Mouse (Mus musculus) stomach, embryonic 16.5 days (tissue): ENCODE data around the gene Mex3b. TPM values are rescaled to one million over a fixed set of nuclear protein-coding genes. Genes with fewer than 3 reads are reported as not detected.

ENCODE experiments used
- ATAC-seq: fragments of 200-750 bp; cut with Nextera tagmentation; 2 replicates; pipeline ENCODE4 v1.8.0; 2017; ENCODE audit warnings: moderate number of reproducible peaks, moderate TSS enrichment; ENCODE audit not compliant: insufficient read depth, low FRiP score
- H3K27ac ChIP-seq: fragments of 300-500 bp; sonication (generic); 2 replicates; pipeline ENCODE4 v1.5.1; 2014; ENCODE audit warnings: low read length
- H3K27me3 ChIP-seq: fragments of 300-500 bp; sonication (generic); 2 replicates; pipeline ENCODE4 v1.6.1; 2014; ENCODE audit warnings: low read length, control low read depth, mixed read lengths; ENCODE audit not compliant: control insufficient read depth, insufficient read depth
- H3K36me3 ChIP-seq: fragments of 300-500 bp; sonication (generic); 2 replicates; pipeline ENCODE4 v1.6.1; 2014; ENCODE audit warnings: low read length; ENCODE audit not compliant: control insufficient read depth, insufficient read depth
- H3K4me1 ChIP-seq: fragments of 300-500 bp; sonication (generic); 2 replicates; pipeline ENCODE4 v1.6.1; 2014; ENCODE audit warnings: low read length, control low read depth, mixed read lengths; ENCODE audit not compliant: control insufficient read depth, insufficient read depth
- H3K4me2 ChIP-seq: fragments of 300-500 bp; sonication (generic); 2 replicates; pipeline ENCODE4 v1.6.1; 2014; ENCODE audit warnings: low read depth, low read length, mixed read lengths
- H3K4me3 ChIP-seq: fragments of 300-500 bp; sonication (generic); replicated peaks from 2 replicates; pipeline ENCODE4 v1.5.1; 2014; ENCODE audit warnings: mild to moderate bottlenecking, low read length
- H3K9ac ChIP-seq: fragments of 300-500 bp; sonication (generic); 2 replicates; pipeline ENCODE4 v1.6.1; 2014; ENCODE audit warnings: low read length
- H3K9me3 ChIP-seq: fragments of 300-500 bp; sonication (generic); replicated peaks from 2 replicates; pipeline ENCODE4 v1.6.1; 2016; ENCODE audit warnings: low read length, control low read depth; ENCODE audit not compliant: control insufficient read depth
- WGBS: fragments of 180-500 bp; shearing (Covaris S2); extraction: QIAGEN DNeasy Blood & Tissue Kit; methylation state at CpG from one replicate; pipeline ENCODE4 v1.1.7; 2014; 5-methylcytosine and 5-hydroxymethylcytosine counted together
- polyA plus RNA-seq: library from polyadenylated mRNA; unstranded; fragments of >200 nt; fragmentation: Nextera tagmentation; extraction: Ambion mirVana; gene quantifications from 2 replicates; pipeline ENCODE4 v1.2.1, GENCODE M21; 2015

The Mex3b gene
- polyA plus RNA-seq, 1 experiment from 2014 or later, result 6.6 TPM

DNA sequence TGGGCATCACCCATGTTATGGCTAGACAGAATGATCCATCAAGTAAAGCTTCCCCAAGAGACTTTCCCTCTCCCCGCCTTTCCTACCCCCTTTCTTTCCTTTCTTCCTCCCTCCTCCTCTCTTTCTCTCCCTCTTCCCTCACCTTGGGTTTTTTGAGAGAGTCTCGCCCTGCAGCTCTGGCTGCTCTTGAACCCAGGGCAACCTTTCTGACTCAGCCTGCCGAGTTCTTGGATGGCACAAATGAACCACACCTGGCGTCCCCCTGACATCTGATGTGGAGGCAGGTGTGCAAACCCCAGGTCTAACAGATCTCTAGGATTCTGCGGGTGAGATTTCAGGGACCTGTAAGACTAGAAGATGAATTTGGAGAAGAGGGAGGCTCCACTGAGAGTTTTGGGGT is 12.9 kb downstream of the Mex3b start:
- no peak overlapping the region for H3K4me2 ChIP-seq
- H3K9ac ChIP-seq, result no peak overlapping the region
- 87% methylated on average over 5 of the region's 5 CpGs for WGBS
- no peak for ATAC-seq
- no peaks in the 10 kb centered on the region for H3K27me3 ChIP-seq
- H3K4me3 ChIP-seq, result no peak overlapping the region
- no peaks in the 10 kb centered on the region for H3K36me3 ChIP-seq
- H3K4me1 ChIP-seq, result no peaks in the 10 kb centered on the region
- H3K27ac ChIP-seq, result no peak overlapping the region
- H3K9me3 ChIP-seq, result no peaks in the 10 kb centered on the region

DNA sequence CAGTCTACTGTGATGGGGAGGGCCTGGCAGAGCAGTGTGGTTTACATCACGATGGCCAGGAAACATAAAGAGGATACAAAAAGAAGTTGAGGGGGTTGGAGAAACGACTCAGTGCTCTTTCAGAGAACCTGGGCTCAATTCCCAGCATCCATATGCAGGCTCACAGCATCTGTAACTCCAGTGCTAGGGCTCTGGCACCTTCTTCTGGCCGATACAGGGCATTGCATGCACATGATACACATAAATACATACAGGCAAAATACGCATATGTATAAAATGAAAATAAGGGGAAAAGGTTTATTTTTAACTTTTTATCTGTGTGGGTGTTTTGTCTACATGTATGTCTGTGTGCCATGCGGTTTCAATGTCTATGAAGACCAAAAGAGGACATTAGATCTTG is 13.6 kb downstream of the Mex3b start:
- H3K9me3 ChIP-seq, result no peaks in the 10 kb centered on the region
- no peaks in the 10 kb centered on the region for H3K4me1 ChIP-seq
- no peaks in the 10 kb centered on the region for H3K36me3 ChIP-seq
- no peaks in the 10 kb centered on the region for H3K27me3 ChIP-seq
- no peak overlapping the region for H3K4me3 ChIP-seq
- H3K27ac ChIP-seq, result no peak overlapping the region
- ATAC-seq, result no peak
- no peak overlapping the region for H3K9ac ChIP-seq
- 82% methylated on average over 5 of the region's 5 CpGs for WGBS
- H3K4me2 ChIP-seq, result no peak overlapping the region

DNA sequence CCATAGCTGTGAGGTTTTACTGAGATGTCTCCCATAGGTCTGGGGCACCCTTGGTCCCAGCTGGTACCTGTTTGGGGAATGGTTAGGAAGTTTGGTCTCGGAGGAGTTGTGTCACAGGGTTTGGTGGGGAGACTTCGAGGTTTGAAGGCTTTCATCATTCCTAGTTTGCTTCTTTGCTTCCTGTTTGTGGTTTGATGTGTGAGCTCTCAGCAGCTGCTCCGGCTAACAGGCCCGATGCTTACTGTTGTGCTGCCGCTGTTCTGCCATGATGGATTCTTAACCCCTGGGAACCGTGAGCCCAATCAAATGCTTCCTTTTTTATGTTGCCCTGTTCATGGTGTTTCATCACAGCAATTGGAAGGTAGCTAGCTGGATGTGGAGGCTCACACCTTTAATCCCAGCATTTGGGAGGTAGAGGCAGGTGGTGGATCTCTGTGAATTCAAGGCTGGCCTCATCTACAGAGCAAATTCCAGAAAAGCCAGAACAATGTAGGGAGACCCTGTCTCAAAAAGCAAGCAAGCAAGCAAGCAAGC is 23.3 kb downstream of the Mex3b start:
- no peaks in the 10 kb centered on the region for H3K4me1 ChIP-seq
- H3K27me3 ChIP-seq, result no peaks in the 10 kb centered on the region
- no peak overlapping the region for H3K9ac ChIP-seq
- no peak overlapping the region for H3K4me3 ChIP-seq
- H3K4me2 ChIP-seq, result no peak overlapping the region
- no peak for ATAC-seq
- no peaks in the 10 kb centered on the region for H3K36me3 ChIP-seq
- H3K9me3 ChIP-seq, result no peaks in the 10 kb centered on the region
- 66% methylated on average over 6 of the region's 6 CpGs for WGBS
- H3K27ac ChIP-seq, result no peak overlapping the region

DNA sequence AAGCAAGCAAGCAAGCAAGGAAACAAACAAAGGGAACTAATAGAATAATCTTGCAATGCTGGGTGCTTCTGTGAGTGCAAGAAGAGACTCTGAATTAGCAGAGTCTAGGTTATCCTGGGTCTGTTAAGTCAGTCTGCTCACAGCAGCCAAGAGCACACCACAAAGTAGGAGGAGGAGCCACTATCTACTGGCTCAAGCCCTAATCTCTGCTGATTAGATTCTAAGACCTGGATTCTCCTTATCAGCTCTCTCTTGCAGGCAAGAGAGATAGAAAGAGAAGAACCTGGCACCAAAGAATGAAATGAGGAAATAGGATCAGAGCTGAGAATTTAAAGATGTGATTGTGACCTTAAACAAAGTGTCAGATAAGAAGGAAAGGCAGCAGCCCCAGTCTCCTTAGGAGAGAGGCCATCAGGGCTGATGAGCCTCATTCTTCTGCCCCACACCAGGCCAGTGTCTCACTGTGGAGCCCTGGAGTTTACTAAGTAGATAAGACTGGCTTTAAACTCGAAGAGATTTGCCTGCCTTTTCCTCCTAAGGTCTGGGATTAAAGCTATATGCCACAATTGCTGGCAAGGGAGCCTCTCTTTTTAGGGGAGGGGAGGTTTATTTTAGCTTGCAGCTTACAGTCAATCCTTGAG is 23.9 kb downstream of the Mex3b start:
- WGBS, result 3% methylated on average over 1 of the region's 1 CpGs
- Histone ChIP-seq H3K36me3 (no peaks in the 10 kb centered on the region), H3K9me3 (no peaks in the 10 kb centered on the region), H3K27me3 (no peaks in the 10 kb centered on the region), H3K4me1 (peaks cover 3% of the 10 kb centered on the region; the same call in 1 of the 2 replicates), H3K27ac (no peak overlapping the region), H3K4me3 (no peak overlapping the region), H3K4me2 (no peak overlapping the region), H3K9ac (no peak overlapping the region)
- ATAC-seq, result no peak

DNA sequence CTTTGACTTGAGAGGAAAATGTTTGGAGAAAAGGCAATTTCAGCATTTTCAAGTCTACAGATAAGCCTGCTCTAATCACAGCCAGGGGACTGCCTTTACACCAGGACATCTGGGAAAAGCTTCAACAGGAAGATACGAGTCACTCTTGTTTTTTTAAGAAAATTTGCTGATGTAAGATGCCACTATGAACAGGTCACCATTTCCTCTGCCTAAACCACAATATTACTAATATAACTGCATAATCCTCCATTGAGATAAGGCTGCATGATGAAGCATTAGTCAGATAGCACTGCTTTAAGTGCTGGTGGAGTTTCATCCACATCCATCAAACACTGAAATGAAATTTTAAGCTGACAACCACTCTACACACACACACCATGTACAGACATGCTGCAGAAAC is 27.2 kb downstream of the Mex3b start:
- H3K27ac ChIP-seq, result no peak overlapping the region
- no peaks in the 10 kb centered on the region for H3K9me3 ChIP-seq
- H3K4me2 ChIP-seq, result no peak overlapping the region
- no peak overlapping the region for H3K9ac ChIP-seq
- no peaks in the 10 kb centered on the region for H3K36me3 ChIP-seq
- no peak overlapping the region for H3K4me3 ChIP-seq
- no peaks in the 10 kb centered on the region for H3K27me3 ChIP-seq
- H3K4me1 ChIP-seq, result peaks cover 3% of the 10 kb centered on the region; the same call in 1 of the 2 replicates
- no peak for ATAC-seq
- 36% methylated on average over 1 of the region's 1 CpGs for WGBS

DNA sequence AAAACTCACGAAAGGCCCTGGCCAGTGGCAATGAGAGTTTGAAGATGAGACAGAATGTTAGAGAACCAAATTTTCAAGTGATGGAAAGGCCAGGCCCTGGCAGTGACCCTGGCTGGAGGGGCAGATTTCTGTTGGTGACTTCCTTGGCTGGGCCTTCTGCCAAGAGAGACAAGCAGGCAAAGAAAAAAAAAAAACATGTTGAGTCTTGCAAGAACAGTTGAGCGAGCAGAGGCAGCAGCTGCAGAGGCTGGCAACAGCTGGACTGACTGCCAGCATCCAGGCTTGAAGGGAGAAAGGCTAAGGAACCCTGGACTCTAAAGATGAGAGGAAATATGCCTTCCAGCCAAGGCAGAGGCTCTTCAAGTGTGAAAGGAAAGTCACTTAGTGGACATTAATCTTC is 28.5 kb downstream of the Mex3b start:
- Histone ChIP-seq H3K4me2 (no peak overlapping the region), H3K4me1 (peaks cover 3% of the 10 kb centered on the region; the same call in 1 of the 2 replicates), H3K36me3 (no peaks in the 10 kb centered on the region), H3K27me3 (no peaks in the 10 kb centered on the region), H3K4me3 (no peak overlapping the region), H3K27ac (no peak overlapping the region), H3K9me3 (no peaks in the 10 kb centered on the region), H3K9ac (no peak overlapping the region)
- ATAC-seq, result no peak
- WGBS, result 57% methylated on average over 2 of the region's 2 CpGs

DNA sequence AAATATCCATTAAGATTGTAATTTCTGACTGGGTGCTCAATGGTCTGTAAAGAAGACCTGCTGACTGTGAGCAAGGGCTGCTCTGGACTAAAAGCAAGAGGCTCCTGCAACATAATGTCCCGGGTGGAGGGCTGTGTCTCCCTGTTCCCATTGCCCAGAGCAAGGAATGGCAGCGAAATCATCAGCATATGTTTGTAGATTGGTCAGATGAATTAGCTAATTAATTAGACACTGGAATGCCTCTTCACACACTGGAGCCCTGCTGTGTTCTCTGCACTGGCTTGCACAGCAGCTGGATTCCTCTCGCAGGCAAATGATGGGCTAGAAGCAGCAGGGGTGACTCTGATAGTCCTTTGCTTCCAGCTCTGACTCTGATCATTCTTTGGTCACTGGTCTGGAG is 29.6 kb downstream of the Mex3b start:
- Histone ChIP-seq H3K36me3 (no peaks in the 10 kb centered on the region), H3K27me3 (no peaks in the 10 kb centered on the region), H3K9me3 (no peaks in the 10 kb centered on the region), H3K9ac (no peak overlapping the region), H3K4me2 (no peak overlapping the region), H3K4me3 (no peak overlapping the region), H3K27ac (no peak overlapping the region), H3K4me1 (peaks cover 3% of the 10 kb centered on the region; the same call in 1 of the 2 replicates)
- 75% methylated on average over 3 of the region's 3 CpGs for WGBS
- no peak for ATAC-seq

DNA sequence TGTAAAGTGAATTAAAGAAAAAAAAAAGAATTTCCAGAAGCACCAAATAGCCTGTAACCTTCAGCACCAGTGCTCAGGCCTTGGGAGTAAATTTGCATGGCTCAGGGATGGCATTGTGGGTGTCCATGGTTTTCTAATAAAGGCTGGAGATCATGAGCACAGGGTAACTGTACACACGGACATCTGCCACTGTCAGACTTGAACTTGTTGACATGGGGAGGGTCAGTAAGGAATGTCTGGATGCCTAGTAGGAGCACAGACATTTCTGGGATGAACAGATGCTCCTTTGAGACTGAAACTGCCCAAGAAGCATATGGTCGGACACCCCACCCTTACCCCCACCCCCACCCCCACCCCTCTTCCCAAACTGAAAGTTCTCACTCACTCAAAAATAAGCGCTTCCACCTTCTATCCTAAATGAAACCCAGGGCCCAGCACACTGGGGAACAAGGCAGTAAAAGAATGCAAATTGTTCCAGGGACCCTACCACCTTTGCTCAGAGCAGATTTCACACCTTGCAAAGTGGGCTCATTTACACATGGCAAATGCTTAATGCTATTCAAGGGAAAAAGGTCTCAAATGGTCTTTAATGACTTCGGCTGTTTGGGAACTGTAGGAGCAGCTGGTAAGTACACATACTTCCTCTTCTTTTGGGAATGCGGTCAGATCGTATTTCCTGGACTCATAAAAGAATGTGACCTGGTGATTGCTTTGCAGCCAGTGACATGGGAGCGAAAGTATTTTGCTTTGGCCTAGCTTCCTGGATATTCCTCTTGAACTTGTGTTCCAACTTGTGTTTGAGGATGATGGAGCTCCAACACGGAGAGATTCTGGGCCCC is 32.5 kb downstream of the Mex3b start:
- H3K36me3 ChIP-seq, result no peaks in the 10 kb centered on the region
- WGBS, result 52% methylated on average over 8 of the region's 8 CpGs
- H3K27me3 ChIP-seq, result no peaks in the 10 kb centered on the region
- no peak overlapping the region for H3K9ac ChIP-seq
- H3K27ac ChIP-seq, result no peak overlapping the region
- no peak for ATAC-seq
- peaks cover 3% of the 10 kb centered on the region; the same call in 1 of the 2 replicates for H3K4me1 ChIP-seq
- no peak overlapping the region for H3K4me3 ChIP-seq
- no peak overlapping the region for H3K4me2 ChIP-seq
- H3K9me3 ChIP-seq, result no peaks in the 10 kb centered on the region

DNA sequence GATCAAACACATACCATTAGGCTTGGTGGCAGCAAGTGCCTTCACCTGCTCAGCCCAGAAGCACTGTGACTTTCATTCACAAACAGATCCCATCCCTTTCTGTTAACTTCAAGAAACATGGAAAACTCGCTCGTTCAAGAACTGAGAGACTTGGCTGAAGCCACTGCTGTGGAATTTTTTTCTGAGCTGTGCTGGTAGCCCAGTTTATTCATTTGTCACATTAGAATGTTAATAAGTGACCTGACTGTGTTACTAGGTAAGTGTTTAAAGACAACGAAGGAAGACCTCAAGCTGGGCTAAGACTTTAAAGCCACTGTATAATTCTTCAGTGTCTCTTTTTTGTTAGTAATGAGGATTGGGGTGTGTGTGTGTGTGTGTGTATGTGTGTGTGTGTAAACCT is 35.9 kb downstream of the Mex3b start:
- Histone ChIP-seq H3K4me2 (no peak overlapping the region), H3K9ac (no peak overlapping the region), H3K27ac (no peak overlapping the region), H3K27me3 (no peaks in the 10 kb centered on the region), H3K4me3 (no peak overlapping the region), H3K4me1 (no peaks in the 10 kb centered on the region), H3K9me3 (no peaks in the 10 kb centered on the region), H3K36me3 (no peaks in the 10 kb centered on the region)
- no peak for ATAC-seq
- 61% methylated on average over 3 of the region's 3 CpGs for WGBS
